Mouse (Mus musculus): ENCODE results near the gene Bcan.

DNA sequence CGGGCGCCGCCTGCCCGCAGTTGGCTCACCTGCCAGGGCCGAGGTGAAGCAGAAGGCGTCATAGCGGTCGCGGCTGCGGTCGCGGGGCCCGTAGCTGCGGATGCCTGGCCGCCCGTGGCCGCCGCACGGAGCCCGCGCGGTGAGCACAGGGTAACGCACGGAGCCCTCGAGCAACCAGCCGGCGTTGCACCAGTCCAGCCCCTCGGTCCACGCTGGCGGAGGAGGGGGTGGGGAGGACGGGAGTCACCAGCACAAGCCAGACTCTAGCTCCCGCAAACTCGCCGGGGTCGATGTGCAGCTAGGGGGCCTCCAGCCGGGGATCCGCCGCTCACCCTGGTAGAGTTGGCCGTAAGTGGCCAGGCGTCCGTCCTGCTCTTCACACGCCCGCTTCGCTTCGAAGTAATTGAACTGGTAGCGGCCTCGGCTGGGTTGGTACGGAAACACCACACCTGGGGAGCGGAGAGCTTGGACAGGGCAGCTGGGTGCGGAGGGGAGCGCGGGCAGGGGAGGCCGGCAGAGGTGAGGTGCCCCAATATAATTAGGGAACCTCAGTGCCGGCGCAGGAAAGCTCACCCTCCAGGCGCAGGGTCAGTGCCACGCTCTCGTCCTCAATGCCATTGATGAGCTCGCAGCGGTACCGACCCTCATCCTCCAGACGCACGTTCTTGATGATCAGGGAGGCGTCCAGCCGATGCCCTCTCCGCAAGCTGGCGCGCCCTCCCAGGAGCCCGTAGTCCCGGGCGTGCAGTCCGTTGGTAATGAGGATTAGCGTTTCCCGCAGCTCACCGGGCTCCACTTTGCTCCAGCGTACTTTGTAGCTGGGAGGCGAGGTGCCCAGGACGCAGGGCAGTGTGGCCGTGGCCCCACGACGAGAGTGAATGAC is 23.4 kb upstream of the Bcan start:
- no peak for TF ChIP-seq CHD2 (IDR thresholded peaks at IDR 0.05; ENCODE audit: low read depth, low read length)
- TF ChIP-seq ZC3H11A (IDR thresholded peaks at IDR 0.05; ENCODE audit: borderline replicate concordance, low read depth, low read length) = no peak

All from ES-E14 (cell line).